Mouse (Mus musculus) neural tube, embryonic 11.5 days (tissue): ENCODE measurements at regions not wholly inside any gene's neighbourhood (a gene's known extent, or its start where the extent isn't known, plus 50 kb on each side); places are given as distances from the start of the nearest gene placed in this dataset.

Experiments
- ATAC-seq: fragments of 200-750 bp; cut with Nextera tagmentation; 2 replicates; pipeline ENCODE4 v1.8.0; 2017; ENCODE audit warnings: moderate number of reproducible peaks, mild to moderate bottlenecking, moderate TSS enrichment, moderate library complexity; ENCODE audit not compliant: insufficient read depth, low FRiP score, low TSS enrichment
- DNase-seq: peaks from one replicate; pipeline ENCODE4 v3.0.0-alpha.2; 2015; ENCODE audit warnings: low spot score
- H3K27ac ChIP-seq: fragments of 300-500 bp; sonication (generic); 2 replicates; pipeline ENCODE4 v1.5.1; 2014; ENCODE audit warnings: low read depth, mild to moderate bottlenecking, low read length
- H3K27me3 ChIP-seq: fragments of 300-500 bp; sonication (generic); 2 replicates; pipeline ENCODE4 v1.6.1; 2014; ENCODE audit warnings: mild to moderate bottlenecking, low read length, mixed read lengths; ENCODE audit not compliant: control insufficient read depth, insufficient read depth
- H3K36me3 ChIP-seq: fragments of 300-500 bp; sonication (generic); 2 replicates; pipeline ENCODE4 v1.6.1; 2014; ENCODE audit warnings: mild to moderate bottlenecking, low read length, moderate library complexity, mixed read lengths; ENCODE audit not compliant: control insufficient read depth, insufficient read depth
- H3K4me1 ChIP-seq: fragments of 300-500 bp; sonication (generic); 2 replicates; pipeline ENCODE4 v1.6.1; 2014; ENCODE audit warnings: low read length, mixed read lengths; ENCODE audit not compliant: control insufficient read depth, insufficient read depth
- H3K4me2 ChIP-seq: fragments of 300-500 bp; sonication (generic); 2 replicates; pipeline ENCODE4 v1.6.1; 2014; ENCODE audit warnings: low read depth, mild to moderate bottlenecking, moderate library complexity
- H3K4me3 ChIP-seq: fragments of 300-500 bp; sonication (generic); 2 replicates; pipeline ENCODE4 v1.5.1; 2014; ENCODE audit warnings: low read depth, low read length
- H3K9ac ChIP-seq: fragments of 300-500 bp; sonication (generic); 2 replicates; pipeline ENCODE4 v1.6.1; 2014; ENCODE audit warnings: mild to moderate bottlenecking, low read length
- H3K9me3 ChIP-seq: fragments of 300-500 bp; sonication (generic); 2 replicates; pipeline ENCODE4 v1.6.1; 2016; ENCODE audit warnings: low read length; ENCODE audit not compliant: control insufficient read depth
- WGBS: fragments of 180-500 bp; shearing (Covaris S2); extraction: QIAGEN DNeasy Blood & Tissue Kit; methylation state at CpG from one replicate; pipeline ENCODE4 v1.1.7; 2014; 5-methylcytosine and 5-hydroxymethylcytosine counted together

- no peaks in the 10 kb centered on the region for H3K27me3 ChIP-seq
- H3K9me3 ChIP-seq, result no peaks in the 10 kb centered on the region
Measured at GRCm38 (mm10) chrX:11752973-11753590, 407.1 kb downstream of the Bcor start.

GRCm38 (mm10) chrX:11755046-11755445 is 405.1 kb downstream of the Bcor start:
- Histone ChIP-seq H3K36me3 (no peaks in the 10 kb centered on the region), H3K9me3 (no peaks in the 10 kb centered on the region), H3K27ac (no peak overlapping the region), H3K4me2 (no peak overlapping the region), H3K4me1 (no peaks in the 10 kb centered on the region), H3K9ac (no peak overlapping the region), H3K4me3 (no peak overlapping the region), H3K27me3 (no peaks in the 10 kb centered on the region)
- WGBS, result 90% methylated on average over 2 of the region's 2 CpGs
- DNase-seq, result no peak
- ATAC-seq, result no peak

More at GRCm38 (mm10) chrX:11752973-11753590, 407.1 kb downstream of the Bcor start:
- no peak overlapping the region for H3K27ac ChIP-seq
- 36% methylated on average over 13 of the region's 13 CpGs for WGBS
- ATAC-seq, result no peak
- H3K36me3 ChIP-seq, result no peaks in the 10 kb centered on the region
- no peak overlapping the region for H3K9ac ChIP-seq
- no peak overlapping the region for H3K4me3 ChIP-seq
- no peaks in the 10 kb centered on the region for H3K4me1 ChIP-seq
- no peak for DNase-seq
- H3K4me2 ChIP-seq, result no peak overlapping the region

- Histone ChIP-seq H3K9me3 (no peaks in the 10 kb centered on the region), H3K4me3 (no peak overlapping the region), H3K4me1 (no peaks in the 10 kb centered on the region), H3K36me3 (no peaks in the 10 kb centered on the region), H3K9ac (no peak overlapping the region), H3K27me3 (no peaks in the 10 kb centered on the region), H3K27ac (no peak overlapping the region), H3K4me2 (no peak overlapping the region)
- ATAC-seq, result no peak
- no peak for DNase-seq
- WGBS, result 77% methylated on average over 17 of the region's 17 CpGs
Measured at GRCm38 (mm10) chrX:11763351-11764082, 396.6 kb downstream of the Bcor start.

GRCm38 (mm10) chrX:11776236-11776899 is 383.8 kb downstream of the Bcor start:
- DNase-seq (no peak), ATAC-seq (no peak)
- Histone ChIP-seq H3K27me3 (no peaks in the 10 kb centered on the region), H3K9me3 (no peaks in the 10 kb centered on the region), H3K4me3 (no peak overlapping the region), H3K4me2 (no peak overlapping the region), H3K36me3 (no peaks in the 10 kb centered on the region), H3K4me1 (no peaks in the 10 kb centered on the region), H3K27ac (no peak overlapping the region), H3K9ac (no peak overlapping the region)
- 70% methylated on average over 6 of the region's 6 CpGs for WGBS

- Histone ChIP-seq H3K27me3 (0 out of 2 replicates have a peak, but pooled peaks cover 3% of the 10 kb centered on the region), H3K36me3 (no peaks in the 10 kb centered on the region), H3K27ac (no peak overlapping the region), H3K4me3 (no peak overlapping the region), H3K4me2 (no peak overlapping the region), H3K9ac (no peak overlapping the region), H3K4me1 (no peaks in the 10 kb centered on the region), H3K9me3 (no peaks in the 10 kb centered on the region)
- DNase-seq (no peak), ATAC-seq (no peak)
- 69% methylated on average over 6 of the region's 6 CpGs for WGBS
Measured at GRCm38 (mm10) chrX:11795010-11795409, 365.1 kb downstream of the Bcor start.

- no peak overlapping the region for H3K4me3 ChIP-seq
- no peaks in the 10 kb centered on the region for H3K4me1 ChIP-seq
- H3K27me3 ChIP-seq, result 0 out of 2 replicates have a peak, but pooled peaks cover 3% of the 10 kb centered on the region
- peak overlapping the region; percentile 27; the same call in 1 of the 2 replicates for H3K27ac ChIP-seq
- no peak overlapping the region for H3K4me2 ChIP-seq
- H3K9ac ChIP-seq, result no peak overlapping the region
- DNase-seq (peak; percentile 72), ATAC-seq (peak; percentile 72; the same call in 1 of the 2 replicates)
- whole genome bisulfite sequencing, result 10% methylated on average over 10 of the region's 11 CpGs
- no peaks in the 10 kb centered on the region for H3K36me3 ChIP-seq
- no peaks in the 10 kb centered on the region for H3K9me3 ChIP-seq
Measured at GRCm38 (mm10) chrX:11797870-11798269, 362.3 kb downstream of the Bcor start.

GRCm38 (mm10) chrX:11798326-11798725 is 361.8 kb downstream of the Bcor start:
- DNase-seq (no peak), ATAC-seq (no peak)
- Histone ChIP-seq H3K27ac (no peak overlapping the region), H3K9ac (no peak overlapping the region), H3K4me1 (0 out of 2 replicates have a peak, but pooled peaks cover under 1% of the 10 kb centered on the region), H3K4me2 (no peak overlapping the region), H3K36me3 (no peaks in the 10 kb centered on the region), H3K4me3 (no peak overlapping the region), H3K9me3 (no peaks in the 10 kb centered on the region), H3K27me3 (0 out of 2 replicates have a peak, but pooled peaks cover 3% of the 10 kb centered on the region)
- 23% methylated on average over 3 of the region's 3 CpGs for WGBS

GRCm38 (mm10) chrX:11800400-11800941 is 359.7 kb downstream of the Bcor start:
- WGBS, result 72% methylated on average over 16 of the region's 16 CpGs
- H3K9ac ChIP-seq, result no peak overlapping the region
- H3K4me2 ChIP-seq, result no peak overlapping the region
- DNase-seq (no peak), ATAC-seq (no peak)
- H3K4me3 ChIP-seq, result no peak overlapping the region
- no peaks in the 10 kb centered on the region for H3K9me3 ChIP-seq
- H3K27me3 ChIP-seq, result 0 out of 2 replicates have a peak, but pooled peaks cover 7% of the 10 kb centered on the region
- peaks cover 3% of the 10 kb centered on the region; the same call in 1 of the 2 replicates for H3K4me1 ChIP-seq
- H3K27ac ChIP-seq, result no peak overlapping the region
- no peaks in the 10 kb centered on the region for H3K36me3 ChIP-seq
